Mouse (Mus musculus) heart, adult 2 months (tissue): ENCODE measurements around the gene Gskip. TPM values are rescaled to one million over a fixed set of nuclear protein-coding genes. Genes with fewer than 3 reads are reported as not detected.

Source experiments
- DNase-seq, 2 experiments: peaks; one replicate each; pipeline ENCODE4 v3.0.0; 2021
- H3K27ac ChIP-seq: fragments of 200-600 bp; 2 replicates; pipeline ENCODE4 v1.8.1; 2022
- H3K27me3 ChIP-seq: fragments of 200-500 bp; 2 replicates; pipeline ENCODE4 v1.6.1; 2012; ENCODE audit warnings: mild to moderate bottlenecking, low read length, inconsistent platforms, mixed read lengths; ENCODE audit not compliant: control insufficient read depth, insufficient read depth
- H3K36me3 ChIP-seq: fragments of 200-500 bp; 2 replicates; pipeline ENCODE4 v1.6.1; 2012; ENCODE audit warnings: low read length, inconsistent platforms; ENCODE audit not compliant: control insufficient read depth, insufficient read depth
- H3K4me1 ChIP-seq: fragments of 200-500 bp; 2 replicates; pipeline ENCODE4 v1.6.1; 2011; ENCODE audit warnings: low read length; ENCODE audit not compliant: control insufficient read depth, insufficient read depth
- H3K4me3 ChIP-seq: fragments of 200-600 bp; 2 replicates; pipeline ENCODE4 v1.8.1; 2022
- H3K79me2 ChIP-seq: fragments of 200-500 bp; replicated peaks from 2 replicates; pipeline ENCODE4 v1.6.1; 2012; ENCODE audit warnings: mild to moderate bottlenecking, inconsistent platforms, low read length, moderate library complexity, mixed read lengths; ENCODE audit not compliant: control insufficient read depth, insufficient read depth
- H3K9ac ChIP-seq: fragments of 200-500 bp; 2 replicates; pipeline ENCODE4 v1.6.1; 2012; ENCODE audit warnings: low read depth, mild to moderate bottlenecking, control low read depth, inconsistent platforms, low read length, mixed read lengths
- CTCF ChIP-seq: fragments of 200-600 bp; IDR thresholded peaks from 2 replicates; pipeline ENCODE4 v1.8.1; 2022; ENCODE audit warnings: antibody characterized with exemption, mild to moderate bottlenecking, moderate library complexity
- EP300 ChIP-seq: fragments of 200-500 bp; IDR thresholded peaks from 2 replicates; pipeline ENCODE4 v1.6.1; 2011; ENCODE audit warnings: low read depth, low read length, control low read depth; ENCODE audit not compliant: insufficient read depth
- POLR2A ChIP-seq: fragments of 200-500 bp; IDR thresholded peaks from 2 replicates; pipeline ENCODE4 v1.6.1; 2011; ENCODE audit warnings: mild to moderate bottlenecking, low read depth, low read length, control low read depth; ENCODE audit not compliant: insufficient read depth
- WGBS: fragments of 180-500 bp; shearing (Covaris S2); methylation state at CpG from one replicate; pipeline ENCODE4 v1.1.7; 2018; 5-methylcytosine and 5-hydroxymethylcytosine counted together
- intact Hi-C: fragments of 180-260 bp; cut with DNase I; formaldehyde crosslinking; loops from one replicate; pipeline ENCODE4 v1.15.1; 2025
- polyA plus RNA-seq: library from polyadenylated mRNA; depleted of rRNA; stranded (reverse); fragments of >200 nt; gene quantifications from 2 replicates; pipeline ENCODE4 v1.2.3, GENCODE M21; 2012; rRNA removed
- total RNA-seq, 2 experiments: library from RNA; stranded (reverse); gene quantifications; 2 replicates each; pipeline ENCODE4 v1.2.3; 2021

Gene Gskip
- total and polyA plus RNA-seq, 3 experiments: 7.1 to 7.3 (median 7.1) TPM

DNA sequence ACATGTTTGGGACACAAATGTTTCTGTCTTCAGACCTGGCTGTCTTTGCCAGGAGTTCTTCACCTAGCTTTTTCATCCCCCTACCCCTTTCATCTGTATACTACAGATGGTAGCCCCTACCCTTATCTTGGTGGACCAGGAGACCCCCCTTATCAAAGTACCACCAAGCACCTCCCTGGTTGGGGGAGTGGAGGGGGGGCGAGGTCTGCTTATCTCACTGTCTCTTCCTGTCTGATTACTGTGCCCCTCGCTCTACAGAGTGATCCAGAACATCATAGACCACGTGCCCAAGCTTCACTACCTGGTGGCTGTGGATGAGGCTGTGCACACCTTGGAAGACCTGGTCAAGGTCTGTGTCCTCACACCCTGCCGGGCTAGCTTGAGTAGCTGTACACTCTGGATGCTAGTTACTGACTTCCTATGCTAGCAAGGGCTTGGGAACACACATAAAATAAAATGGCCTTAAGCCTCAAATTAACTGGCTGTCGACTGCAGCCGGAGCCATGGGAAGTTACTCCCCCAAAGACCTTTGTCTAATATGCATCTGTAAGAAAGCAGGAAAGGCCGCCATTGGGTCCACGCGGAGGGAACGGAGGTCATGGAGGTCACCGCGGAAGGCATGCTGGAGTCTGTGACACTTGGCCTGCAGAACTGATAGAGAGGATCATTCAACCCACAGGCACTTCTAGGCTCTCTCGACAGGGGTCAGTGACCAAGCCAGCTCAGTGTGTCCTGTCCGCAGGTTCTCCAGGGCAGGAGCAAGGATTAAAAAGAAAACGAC lies 53.9 kb downstream of the Gskip start:
- no peaks in the 10 kb centered on the region for H3K27me3 ChIP-seq
- TF ChIP-seq POLR2A (no peak), CTCF (no peak), EP300 (no peak)
- no peak overlapping the region for H3K9ac ChIP-seq

DNA sequence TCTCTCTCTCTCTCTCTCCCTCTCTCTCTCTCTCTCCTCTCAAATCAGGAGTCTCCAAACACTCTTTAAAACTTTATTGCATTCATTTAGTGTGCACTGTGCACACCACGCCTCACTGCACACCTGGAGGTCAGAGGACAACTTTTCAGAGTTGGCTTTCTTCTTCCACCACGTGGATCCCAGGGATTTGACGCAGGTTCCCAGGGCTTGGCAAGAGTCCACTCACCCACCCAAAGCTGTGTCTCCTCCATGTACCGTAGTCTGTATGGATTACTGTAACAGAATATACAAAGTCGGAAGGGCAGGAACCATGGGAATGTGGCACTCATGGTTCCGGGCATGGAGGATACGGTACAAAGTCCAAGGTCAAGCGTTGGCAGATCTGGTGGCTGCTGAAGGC lies 55.0 kb downstream of the Gskip start:
- Histone ChIP-seq H3K79me2 (no peaks in the 10 kb centered on the region), H3K27ac (no peak overlapping the region), H3K27me3 (no peaks in the 10 kb centered on the region), H3K36me3 (no peaks in the 10 kb centered on the region), H3K9ac (no peak overlapping the region), H3K4me3 (no peak overlapping the region), H3K4me1 (no peaks in the 10 kb centered on the region)
- TF ChIP-seq CTCF: no peak
- TF ChIP-seq POLR2A: no peak
- no peak for TF ChIP-seq EP300
- DNase-seq: no peak
- intact Hi-C loops: no loop called here
- WGBS: 93% methylated on average over 8 of the region's 8 CpGs

More for the DNA sequence above, 53.9 kb downstream of the Gskip start:
- no peak overlapping the region for H3K4me3 ChIP-seq
- intact Hi-C loops: no loop called here
- DNase-seq: no peak
- H3K27ac ChIP-seq: no peak overlapping the region
- no peaks in the 10 kb centered on the region for H3K4me1 ChIP-seq
- WGBS: 60% methylated on average over 15 of the region's 15 CpGs
- no peaks in the 10 kb centered on the region for H3K79me2 ChIP-seq
- H3K36me3 ChIP-seq: no peaks in the 10 kb centered on the region

DNA sequence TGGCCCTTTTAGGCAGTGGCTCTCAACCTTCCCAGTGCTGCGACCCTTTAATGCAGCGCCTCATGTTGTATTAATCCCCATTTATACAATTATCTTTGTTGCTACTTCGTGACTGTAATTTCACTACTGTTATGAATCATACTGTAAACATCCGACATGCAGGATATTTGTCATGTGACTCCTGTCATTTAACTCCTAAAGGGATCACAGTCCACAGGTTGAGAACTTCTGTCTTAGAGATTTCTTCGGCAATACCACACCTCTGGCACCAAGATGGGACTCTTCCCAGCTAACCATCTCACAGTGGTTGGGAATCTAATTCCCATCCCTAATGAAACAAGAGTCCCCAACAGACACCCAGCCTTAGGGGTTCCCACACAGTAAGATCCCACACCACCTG lies 63.5 kb downstream of the Gskip start:
- 68% methylated on average over 5 of the region's 5 CpGs for WGBS
- TF ChIP-seq EP300: no peak
- TF ChIP-seq POLR2A: no peak
- no peak for TF ChIP-seq CTCF
- Histone ChIP-seq H3K9ac (no peak overlapping the region), H3K79me2 (no peaks in the 10 kb centered on the region), H3K4me1 (no peaks in the 10 kb centered on the region), H3K27me3 (no peaks in the 10 kb centered on the region), H3K4me3 (no peak overlapping the region), H3K27ac (no peak overlapping the region), H3K36me3 (no peaks in the 10 kb centered on the region)
- DNase-seq: no peak
- intact Hi-C loops: no loop called here

Other genes starting within 250 kb of the Gskip start
- under 1 TPM; 0.14 to 0.16 TPM for gene D430019H16Rik, start 231.0 kb upstream of the Gskip start, total RNA-seq
- 1.0 and 1.1 TPM in 2 replicates for gene D430019H16Rik, start 231.0 kb upstream of the Gskip start, polyA plus RNA-seq
- under 1 TPM; 0.34 to 0.39 TPM for gene Bdkrb2, start 121.6 kb upstream of the Gskip start, total RNA-seq
- gene Bdkrb2, start 121.6 kb upstream of the Gskip start, polyA plus RNA-seq: 0.20 and 0.35 TPM in 2 replicates
- gene Bdkrb1, start 81.7 kb upstream of the Gskip start, total RNA-seq: not detected
- 0.10 TPM in 1 of 2 replicates, not detected in the other for gene Bdkrb1, start 81.7 kb upstream of the Gskip start, polyA plus RNA-seq
- 10 to 100 TPM; 18.3 to 19.0 TPM for gene Atg2b, start 382 bp downstream of the Gskip start, total RNA-seq
- 9.2 and 17.7 TPM in 2 replicates for gene Atg2b, start 382 bp downstream of the Gskip start, polyA plus RNA-seq
- gene Ak7, start 21.1 kb downstream of the Gskip start, total RNA-seq: not detected
- 0.61 TPM in 1 of 2 replicates, not detected in the other for gene Ak7, start 21.1 kb downstream of the Gskip start, polyA plus RNA-seq
- gene Papola, start 99.9 kb downstream of the Gskip start, total RNA-seq: 100 to 1,000 TPM; 124 to 127 TPM
- 35.3 and 81.5 TPM in 2 replicates for gene Papola, start 99.9 kb downstream of the Gskip start, polyA plus RNA-seq